Mouse (Mus musculus): ENCODE measurements around the gene Nkain2.
"Not testable (repeated sequence)": the region's sequence is repeated elsewhere in the genome, so short reads cannot be mapped to it uniquely, and the experiment has no call there.

Gene Nkain2

DNA sequence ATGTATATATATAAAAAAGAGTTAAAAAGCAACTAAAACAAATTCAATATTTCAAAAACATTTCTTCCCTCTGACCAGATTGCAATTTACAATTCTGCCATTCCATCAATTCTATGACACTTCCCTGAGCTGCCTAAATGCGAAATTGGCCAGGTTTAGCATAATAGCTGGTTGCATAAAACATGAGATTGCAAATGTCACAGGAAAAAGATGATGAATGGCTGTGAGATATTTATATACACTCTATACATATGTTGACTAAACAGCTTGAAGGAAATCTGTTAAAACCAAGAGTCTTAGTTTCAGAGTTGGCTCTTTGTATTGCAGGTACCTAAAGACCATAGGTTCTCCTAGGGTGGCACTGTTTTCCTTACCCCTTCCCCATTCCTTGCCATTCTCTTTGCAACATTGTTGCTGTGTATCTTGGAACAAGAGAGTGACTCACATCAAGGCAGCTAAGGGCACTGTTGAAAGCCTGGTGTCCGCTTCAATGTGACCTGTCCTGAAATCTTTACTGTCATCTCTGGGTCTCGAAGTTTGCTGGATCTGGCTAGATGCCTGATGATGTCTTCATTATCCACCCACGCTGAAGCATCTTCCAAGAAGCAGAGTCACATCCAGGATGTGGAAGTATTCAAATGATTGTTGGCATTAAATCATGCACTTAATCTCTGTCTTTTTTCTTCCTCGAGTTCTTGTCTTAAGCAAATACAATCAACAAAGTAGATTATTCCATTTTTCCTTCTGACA is 837.5 kb downstream of the Nkain2 start:
- DNase-seq: no peak

DNA sequence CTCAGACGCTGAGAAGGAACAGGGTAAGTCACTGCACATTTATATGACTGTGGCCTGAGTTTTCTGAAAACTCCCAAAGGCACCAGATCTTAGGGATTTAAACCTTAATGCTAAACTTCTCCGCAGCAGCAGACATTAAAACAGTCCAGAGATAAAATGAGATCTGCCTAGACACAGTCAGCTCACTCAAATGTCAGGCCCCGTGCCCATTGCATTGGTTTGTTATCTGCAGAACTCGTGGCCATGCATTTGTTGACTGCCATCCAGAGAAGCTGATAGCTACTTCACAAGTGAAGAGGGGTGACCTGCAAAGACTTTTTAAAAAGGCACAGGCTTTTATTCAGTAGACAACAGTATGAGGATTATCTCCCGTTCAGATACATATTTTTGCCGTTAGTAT is 838.2 kb downstream of the Nkain2 start:
- DNase-seq: no peak

DNA sequence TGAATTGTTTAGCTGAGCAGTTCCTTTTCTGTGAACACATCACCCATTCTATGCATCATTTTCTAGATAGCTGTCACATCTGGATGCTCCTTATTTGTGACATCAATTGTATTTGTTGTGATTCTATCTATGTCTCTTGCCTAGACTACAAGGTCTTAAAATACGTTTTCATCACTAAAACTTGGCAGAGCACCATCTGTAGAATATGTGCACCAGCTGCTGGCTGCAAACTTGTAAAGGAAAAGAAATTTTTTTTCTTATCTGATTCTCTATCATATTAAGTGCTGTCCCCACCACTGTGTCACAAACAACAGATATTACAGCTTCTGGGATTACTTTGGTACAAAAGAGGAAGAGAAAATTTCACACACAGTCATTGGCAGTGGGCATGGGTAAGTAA is 860.3 kb downstream of the Nkain2 start:
- no peak for DNase-seq

DNA sequence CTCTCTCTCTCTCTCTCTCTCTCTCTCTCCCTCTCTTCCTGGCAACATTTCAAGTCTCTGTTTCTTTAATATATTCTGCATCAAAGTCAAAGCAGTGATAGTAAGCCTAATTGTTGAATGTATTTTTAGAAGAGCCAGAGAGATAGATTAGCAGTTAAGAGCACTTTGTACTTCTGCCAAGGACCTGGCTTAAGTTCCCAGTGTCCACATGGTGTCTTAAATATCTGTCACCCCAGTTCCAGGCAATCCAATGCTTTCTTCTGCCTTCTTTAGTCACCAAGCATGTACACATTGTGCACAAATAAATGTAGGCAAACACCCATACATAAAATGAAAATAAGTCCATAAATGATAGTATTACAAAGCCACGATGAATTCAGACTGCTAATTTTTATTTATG is 871.9 kb downstream of the Nkain2 start:
- DNase-seq: no peak

DNA sequence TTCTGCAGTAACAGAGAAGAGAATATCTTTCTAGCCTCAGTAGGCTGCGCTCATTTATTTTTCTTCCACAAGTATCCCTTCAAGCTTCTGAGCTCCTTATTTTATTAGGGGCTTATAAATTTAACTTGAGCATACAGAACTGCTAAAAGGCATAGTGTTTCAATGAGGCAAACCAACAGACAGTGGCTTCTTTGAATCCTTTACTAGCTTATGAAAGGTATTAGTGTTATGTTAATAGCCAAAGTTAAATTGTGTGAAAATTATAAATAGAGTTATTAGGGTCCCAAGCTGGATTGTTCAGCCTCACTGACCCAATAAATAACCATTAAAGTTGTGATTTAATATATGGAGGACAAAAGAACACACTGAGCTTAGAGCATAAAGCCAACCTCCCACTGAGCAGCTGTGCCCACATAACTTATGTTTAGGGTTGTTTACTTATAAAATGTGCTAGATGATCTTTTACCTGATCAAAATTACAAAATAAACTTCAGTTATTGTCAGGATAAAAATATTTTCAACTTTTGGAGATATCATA is 889.0 kb downstream of the Nkain2 start:
- no peak for DNase-seq

DNA sequence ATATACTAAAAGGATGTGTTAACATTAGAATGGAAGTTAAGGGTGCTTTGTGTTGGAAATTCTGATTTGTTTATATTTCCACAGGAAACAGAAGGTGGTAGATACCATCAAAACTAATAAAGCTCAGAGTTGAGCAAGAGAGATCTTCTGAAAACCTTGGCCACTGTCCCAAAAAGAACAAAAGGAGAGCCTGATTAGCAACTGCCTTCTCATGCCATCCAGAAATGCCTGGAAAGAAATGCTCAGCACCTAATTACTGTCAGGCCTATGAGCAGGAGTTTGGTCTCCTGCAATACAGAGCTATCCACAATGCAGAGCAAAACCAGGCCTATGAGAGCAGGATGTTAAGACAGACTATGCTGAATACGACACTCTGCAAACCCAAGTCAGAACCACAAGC is 897.1 kb downstream of the Nkain2 start:
- DNase-seq: peak; percentile 41

DNA sequence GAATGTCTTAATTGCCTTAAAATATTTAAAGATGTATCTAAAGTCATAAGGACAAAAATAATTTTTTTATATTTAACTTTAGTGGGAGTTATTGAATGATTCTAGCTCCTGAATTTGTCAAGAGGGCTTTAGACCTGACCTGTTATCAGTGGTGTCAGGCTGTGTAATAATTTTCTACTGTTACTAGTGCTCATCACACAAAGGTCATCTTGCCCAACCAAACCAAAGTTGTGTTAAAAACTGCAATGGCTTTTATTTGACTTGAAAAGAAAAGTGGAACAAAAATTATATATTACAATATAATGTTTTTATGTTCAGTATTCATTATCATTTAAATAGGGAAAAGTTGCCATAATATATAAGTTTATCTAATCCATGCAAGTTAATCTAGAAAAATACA is 911.9 kb downstream of the Nkain2 start:
- DNase-seq: no peak

DNA sequence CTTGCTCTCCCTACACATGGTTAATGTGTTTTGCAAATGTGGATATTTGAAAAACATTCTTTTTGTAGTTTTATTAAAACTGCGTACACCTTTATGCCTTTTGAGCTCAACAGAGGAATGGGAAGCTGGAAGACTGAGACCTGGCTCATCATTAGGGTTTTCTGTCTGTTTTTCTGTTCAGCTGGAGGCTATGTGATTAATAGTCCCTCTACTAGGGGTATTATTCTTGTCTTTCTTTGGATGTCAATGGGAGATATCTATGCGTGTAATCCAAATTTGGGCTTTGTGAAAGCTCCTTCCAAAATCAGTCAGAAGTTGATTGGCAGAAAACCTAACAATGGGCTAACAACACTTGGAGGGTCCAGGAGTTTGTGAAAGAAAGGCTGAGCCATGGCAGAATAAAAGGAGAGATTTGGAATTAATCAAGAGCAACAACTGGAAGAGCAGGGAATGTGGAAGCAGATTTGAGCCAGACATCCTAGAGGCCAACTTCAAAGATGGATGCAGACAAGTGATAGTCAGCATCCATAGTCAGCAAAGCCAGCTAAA is 943.0 kb downstream of the Nkain2 start:
- no peak for DNase-seq

DNA sequence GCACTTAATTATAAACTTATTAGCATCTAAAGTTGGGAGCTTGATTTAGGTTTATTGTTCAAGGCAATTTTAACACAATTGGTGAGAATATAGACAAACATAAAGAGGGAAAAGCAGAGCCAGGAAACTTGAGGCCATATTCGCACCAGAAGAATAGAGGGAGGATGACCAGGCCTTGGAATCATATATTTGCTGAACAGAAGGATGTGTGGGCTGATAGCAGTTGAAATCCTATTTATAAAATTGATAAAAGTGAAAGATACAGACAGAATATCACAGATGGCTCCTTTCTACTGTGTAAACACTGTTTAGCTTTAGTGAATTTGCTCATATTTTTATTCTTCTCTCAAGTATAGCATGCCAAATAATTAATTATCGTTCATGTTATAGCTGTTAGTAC is 958.3 kb downstream of the Nkain2 start:
- no peak for DNase-seq

DNA sequence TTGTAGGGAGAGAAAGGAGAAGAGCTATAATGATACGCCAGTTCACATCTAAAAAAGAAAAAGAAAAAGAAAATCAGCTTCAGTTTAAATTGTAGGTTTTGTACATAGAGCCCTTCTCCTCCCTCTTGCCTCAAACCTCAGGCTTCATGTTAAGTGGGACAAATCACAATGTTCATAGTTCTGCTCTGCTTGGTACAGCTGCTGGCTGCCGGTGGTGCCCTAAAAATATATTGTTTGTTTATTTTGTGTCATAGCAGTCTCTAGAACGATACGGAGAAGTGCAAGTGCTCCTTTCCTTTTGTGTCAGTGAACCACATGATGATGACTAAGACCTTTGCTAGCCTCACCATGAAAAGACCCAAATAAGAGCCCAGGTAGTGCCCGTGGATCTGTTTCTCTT is 962.6 kb downstream of the Nkain2 start:
- DNase-seq: no peak

DNA sequence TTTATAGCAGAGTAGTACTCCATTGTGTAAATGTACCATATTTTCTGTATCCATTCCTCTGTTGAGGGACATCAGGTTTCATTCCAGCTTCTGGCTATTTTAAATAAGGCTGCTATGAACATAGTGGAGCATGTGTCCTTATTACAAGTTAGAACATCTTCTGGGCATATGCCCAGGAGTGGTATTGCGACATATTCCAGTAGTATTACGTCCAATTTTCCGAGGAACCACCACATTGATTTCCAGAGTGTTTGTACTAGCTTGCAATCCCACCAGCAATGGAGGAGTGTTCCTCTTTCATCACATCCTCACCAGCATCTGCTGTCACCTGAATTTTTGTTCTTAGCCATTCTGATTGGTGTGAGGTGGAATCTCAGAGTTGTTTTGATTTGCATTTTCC is 969.4 kb downstream of the Nkain2 start:
- not testable (repeated sequence) for DNase-seq

DNA sequence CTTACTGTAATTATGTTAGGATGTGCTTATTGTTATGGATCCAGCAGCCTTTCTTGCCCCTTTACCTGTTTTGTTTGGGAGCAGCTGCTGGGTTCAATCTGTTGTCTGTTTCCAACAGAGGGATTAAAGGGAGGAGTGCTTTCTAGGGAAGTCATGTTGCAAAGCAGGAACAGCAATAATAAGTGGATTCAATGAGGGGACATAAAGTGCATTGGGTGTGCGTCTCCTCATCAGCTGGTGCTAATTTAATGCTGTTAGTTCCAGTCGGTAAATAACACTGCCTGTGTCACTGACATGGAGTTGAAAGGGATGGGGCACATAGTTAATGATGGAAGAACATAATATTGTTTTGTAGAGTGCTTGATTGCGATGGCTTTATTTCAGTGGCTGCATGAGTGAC is 982.8 kb downstream of the Nkain2 start:
- DNase-seq: no peak

DNA sequence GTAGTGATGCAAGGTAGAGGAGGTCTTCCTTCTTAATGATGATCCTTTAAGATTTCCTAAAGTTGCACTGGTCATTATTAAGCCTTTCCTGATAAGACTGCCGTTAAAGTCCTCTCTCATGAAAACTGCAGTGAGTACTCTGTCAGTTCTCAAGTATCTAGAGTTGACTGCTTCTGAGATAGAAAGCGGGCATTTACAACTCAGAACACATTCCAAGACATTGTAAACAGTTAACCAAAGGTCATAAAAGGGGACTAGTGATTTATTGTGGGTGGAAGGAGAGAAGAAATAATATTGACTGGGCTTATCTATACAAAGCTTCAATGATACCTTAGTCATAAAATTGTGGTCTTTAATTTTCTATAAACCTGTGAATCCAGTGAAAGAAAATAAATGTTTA is 990.8 kb downstream of the Nkain2 start:
- DNase-seq: no peak

DNA sequence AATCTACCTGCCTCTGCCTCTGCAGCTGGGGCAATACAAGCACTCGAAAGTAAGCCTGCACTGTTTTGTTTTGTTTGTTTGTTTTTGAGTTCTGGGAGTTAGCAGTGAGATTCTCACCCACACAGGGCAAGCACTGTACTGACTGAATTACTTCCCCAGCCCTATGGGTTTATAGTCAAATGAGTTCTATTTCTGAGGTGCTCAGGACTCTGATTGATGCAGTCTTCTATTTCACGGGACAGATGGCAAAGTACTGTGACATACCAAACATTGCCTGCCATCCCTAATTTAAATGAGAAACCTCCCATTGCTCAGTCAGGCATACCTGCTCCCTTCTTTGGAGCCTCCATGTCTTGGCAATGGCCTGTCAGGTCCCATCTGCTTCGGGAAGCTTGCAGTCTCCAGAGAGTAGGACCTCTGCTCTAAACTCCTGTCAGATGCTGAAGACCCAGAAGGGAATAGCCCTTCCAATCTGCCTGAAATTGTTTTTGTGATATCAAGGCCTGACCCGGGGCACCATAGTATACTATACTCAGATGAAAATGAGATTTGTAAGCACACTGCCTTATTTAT is 1016.9 kb downstream of the Nkain2 start:
- no peak for DNase-seq

DNA sequence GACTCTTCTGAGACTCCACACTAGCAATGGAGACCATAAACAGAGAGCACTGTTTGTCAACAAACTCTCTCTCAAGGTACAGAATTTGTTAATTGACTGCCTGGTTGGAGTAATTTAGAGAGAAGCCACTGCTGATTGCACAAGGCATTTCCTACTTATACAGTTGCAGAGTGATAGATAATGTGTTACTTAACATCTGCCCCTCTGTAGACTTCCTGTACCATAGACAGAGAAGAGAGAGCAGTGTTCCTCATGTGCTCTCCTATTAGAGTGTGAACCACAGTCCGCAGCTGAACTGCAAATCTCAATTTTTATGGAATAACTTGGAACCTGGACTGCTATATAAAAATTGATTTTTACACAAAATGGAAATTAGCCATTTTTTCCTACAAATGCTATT is 1022.0 kb downstream of the Nkain2 start:
- no peak for DNase-seq

DNA sequence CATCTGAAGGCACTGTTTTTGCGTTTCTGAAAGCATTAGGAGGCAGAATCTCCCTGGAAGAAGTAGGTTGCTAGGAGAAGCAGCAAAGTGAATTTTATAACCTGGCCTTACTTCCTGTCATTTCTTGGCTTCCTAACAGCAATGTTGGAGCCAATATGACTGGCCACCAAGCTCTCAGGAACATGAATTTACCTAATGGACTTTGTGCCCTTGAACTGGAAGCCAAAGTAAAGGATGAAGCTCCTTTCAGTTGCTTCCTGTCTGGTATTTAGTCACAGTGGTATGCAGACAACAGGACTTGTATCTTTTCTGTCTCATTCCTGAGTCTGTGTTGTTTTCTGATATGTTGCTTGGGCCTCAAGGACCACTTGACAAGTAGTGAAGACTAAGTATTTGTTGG is 1063.2 kb downstream of the Nkain2 start:
- no peak for DNase-seq

DNA sequence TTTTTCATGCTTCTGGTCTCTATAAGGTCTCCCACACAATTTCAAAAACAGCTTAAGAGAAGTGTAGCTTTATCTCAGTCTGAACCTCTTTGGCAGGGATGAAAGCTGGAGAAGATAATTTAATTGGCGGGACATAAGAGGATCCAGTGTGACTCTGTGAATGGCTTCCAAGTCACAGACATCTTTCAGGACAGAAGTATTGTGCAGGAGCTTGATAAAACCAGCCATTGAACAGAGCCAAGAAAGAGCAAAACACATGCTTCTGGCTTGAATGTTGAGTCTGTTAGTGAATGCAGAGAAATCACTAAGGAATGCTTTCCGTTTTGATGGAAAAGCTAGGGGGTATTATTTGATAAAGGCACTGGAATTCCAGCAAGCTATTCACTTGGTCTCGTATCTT is 1077.7 kb downstream of the Nkain2 start:
- DNase-seq: no peak

DNA sequence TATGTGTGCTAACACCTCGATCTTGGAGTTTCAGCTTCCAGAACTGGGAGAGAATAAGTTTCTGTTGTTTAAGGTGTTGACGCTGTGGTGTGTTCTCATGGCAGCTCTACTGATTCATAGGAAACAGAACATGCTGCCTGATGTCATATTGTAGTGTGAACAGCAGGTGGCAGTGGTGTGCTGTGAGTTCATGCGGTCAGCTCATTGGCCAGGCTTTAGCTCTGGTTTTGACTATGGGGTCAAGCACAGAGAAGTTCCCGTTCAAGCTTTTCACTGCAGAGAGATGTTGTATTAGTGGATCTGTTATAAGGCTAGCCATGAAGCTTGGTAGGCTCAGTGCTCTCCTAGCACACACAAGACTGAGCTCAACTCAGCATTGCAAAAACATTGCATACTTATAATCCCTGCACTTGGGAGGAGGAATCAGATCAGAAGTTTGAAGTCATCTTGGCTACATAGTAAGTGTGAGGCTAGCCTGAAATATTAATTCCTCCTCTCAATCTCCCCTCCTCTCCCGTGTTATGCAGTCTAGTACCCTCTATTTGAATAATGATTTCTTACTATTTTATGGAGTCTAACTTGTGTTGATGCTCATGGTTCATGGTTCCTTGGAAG is 1147.7 kb downstream of the Nkain2 start:
- DNase-seq: peak; percentile 54

DNA sequence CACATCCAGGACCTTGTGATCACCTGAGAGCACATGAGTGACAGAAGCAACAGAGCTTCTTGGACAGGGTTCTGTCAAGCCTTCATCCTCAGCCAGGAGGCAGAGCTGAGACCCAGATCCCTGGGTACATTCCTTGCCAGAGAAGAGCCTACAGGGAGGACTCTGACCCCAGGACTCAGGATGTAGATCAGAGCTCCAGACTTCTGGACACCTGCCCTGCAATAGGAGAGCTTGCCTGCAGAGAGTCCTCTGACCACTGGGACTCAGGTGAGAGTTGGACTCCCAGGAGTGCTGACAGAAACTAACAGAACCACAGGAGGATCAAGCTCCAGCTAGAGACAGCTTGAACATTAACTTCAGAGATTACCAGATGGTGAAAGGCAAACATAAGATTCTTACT is 1162.2 kb downstream of the Nkain2 start:
- no peak for DNase-seq

DNA sequence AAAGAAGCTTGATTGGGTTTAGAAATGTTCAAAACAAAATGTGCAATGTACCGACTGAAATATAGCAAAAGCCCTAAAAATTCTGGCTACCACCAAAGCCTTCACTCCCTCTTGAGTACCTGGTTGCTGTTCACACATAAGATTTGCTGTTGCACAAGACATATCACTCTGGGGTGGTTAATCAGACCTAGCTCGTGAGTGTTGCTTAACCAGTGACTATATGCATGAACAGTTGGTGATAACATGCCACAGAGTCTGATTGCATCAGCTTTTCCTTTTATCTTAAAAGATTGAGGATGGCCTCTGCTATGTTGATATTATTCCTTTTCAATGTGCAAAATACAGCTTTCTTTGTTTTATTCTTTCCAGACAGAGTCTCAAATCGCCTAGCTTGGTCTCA is 1243.0 kb downstream of the Nkain2 start:
- DNase-seq: no peak

DNA sequence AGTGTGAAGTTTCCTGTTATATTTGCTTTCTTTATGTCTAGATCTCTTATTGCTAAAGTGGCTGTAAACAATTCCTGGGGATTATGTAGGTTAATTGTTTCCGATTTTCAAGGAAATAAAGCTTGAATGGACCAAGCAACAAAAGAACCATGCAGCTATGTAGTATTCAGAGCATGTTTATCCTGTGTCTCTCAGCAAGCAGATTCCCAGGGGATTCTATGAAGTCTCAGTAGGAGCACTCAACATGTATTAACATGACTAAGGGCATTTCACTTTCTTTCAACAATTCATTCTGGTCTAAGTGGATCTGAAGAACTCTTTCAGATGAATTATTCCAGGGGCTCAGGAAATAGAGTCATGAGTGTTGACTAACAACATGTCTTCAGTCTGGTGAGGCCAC is 1244.2 kb downstream of the Nkain2 start:
- DNase-seq: no peak
